Mouse (Mus musculus): Measurements from ENCODE around the gene Ssc4d.

DNA sequence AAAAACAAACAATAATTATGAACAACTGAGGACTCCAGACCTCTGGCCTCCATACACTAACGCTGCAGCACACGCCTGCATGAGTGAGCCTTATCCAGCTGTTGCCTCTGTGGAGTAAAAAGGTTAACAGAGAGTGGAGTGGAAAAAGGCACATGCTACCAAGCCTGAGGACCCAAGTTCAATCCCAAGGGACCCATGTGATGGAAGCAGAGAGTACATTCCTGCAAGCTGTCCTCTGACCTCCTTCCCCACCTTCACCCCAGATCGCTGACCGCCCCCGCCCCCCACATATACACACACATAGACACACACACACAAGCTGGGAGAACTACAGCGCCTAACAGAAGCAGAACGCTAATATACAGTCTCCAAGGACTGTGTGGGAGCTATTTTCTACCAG lies 50.4 kb downstream of the Ssc4d start:
- TF ChIP-seq GATA1 (IDR thresholded peaks at IDR 0.05; ENCODE audit: low read length), result no peak
- TF ChIP-seq TAL1 (IDR thresholded peaks at IDR 0.05; ENCODE audit: low read length), result no peak
